Mouse (Mus musculus): ENCODE measurements around the gene Kcnmb3. TPM values are rescaled to one million over a fixed set of nuclear protein-coding genes. Genes with fewer than 3 reads are reported as not detected.
"Not testable (repeated sequence)": the region's sequence is repeated elsewhere in the genome, so short reads cannot be mapped to it uniquely, and the experiment has no call there.

Kcnmb3 gene
- polyA plus RNA-seq, 1 experiment, result not detected

DNA sequence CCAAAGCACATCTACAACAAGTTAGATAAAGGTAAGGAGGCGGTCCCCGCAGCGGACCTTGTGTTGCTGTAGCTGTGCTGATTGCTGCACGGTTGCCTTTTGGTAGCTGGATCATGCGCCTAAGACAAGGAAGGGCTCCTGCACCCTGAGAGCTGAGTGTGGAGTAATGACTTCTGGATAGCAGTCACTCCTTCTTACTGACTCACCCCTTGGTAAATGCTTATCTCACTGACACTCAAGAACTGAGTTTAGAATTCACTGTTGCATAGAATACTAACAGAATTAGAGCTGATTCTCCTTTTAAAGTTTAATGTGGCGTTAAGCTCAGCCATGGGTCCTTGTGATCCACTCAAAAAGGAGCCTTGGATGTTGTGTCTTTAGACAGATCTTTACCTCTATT lies 54.7 kb downstream of the Kcnmb3 start:
- H3K79me3 ChIP-seq (ENCODE audit: low read depth), result peaks cover 19% of the 10 kb centered on the region
- H3K4me3 ChIP-seq (ENCODE audit: insufficient read depth, poor library complexity, severe bottlenecking), result no peak overlapping the region
- H3ac ChIP-seq (ENCODE audit: control insufficient read depth, insufficient read length, low read depth), result no peak overlapping the region
- TF ChIP-seq MYOD1 (IDR thresholded peaks at IDR 0.05; ENCODE audit: control insufficient read depth, insufficient read length, low read depth), result no peak
- no peak for TF ChIP-seq CEBPB (IDR thresholded peaks at IDR 0.05; ENCODE audit: low read depth)
- no peak for TF ChIP-seq MYOG (IDR thresholded peaks at IDR 0.05; ENCODE audit: control insufficient read depth, extremely low read depth, insufficient read length)
- TF ChIP-seq CTCF (IDR thresholded peaks at IDR 0.05; ENCODE audit: control insufficient read depth, insufficient read depth, insufficient read length), result no peak
- TF ChIP-seq USF1 (IDR thresholded peaks at IDR 0.05; ENCODE audit: low read depth), result no peak
- TF ChIP-seq FOSL1 (IDR thresholded peaks at IDR 0.05; ENCODE audit: insufficient read depth, low read length, poor library complexity, severe bottlenecking), result no peak
- TF ChIP-seq MAX (IDR thresholded peaks at IDR 0.05), result no peak
- no peaks in the 10 kb centered on the region for H3K27me3 ChIP-seq (ENCODE audit: control insufficient read depth, insufficient read depth, insufficient read length)
- H3K79me2 ChIP-seq (ENCODE audit: control insufficient read depth, insufficient read depth), result peaks cover 38% of the 10 kb centered on the region
- H3K36me3 ChIP-seq (ENCODE audit: control insufficient read depth, insufficient read depth), result peaks cover 48% of the 10 kb centered on the region

DNA sequence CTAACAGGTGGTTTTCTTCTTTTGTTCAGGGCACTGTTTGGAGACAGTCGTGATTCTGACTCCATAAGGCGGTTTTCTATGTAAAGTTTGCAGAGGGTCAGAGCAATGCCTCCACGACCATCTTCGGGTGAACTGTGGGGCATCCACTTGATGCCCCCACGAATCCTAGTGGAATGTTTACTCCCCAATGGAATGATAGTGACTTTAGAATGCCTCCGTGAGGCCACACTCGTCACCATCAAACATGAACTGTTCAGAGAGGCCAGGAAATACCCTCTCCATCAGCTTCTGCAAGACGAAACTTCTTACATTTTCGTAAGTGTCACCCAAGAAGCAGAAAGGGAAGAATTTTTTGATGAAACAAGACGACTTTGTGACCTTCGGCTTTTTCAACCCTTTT lies 55.9 kb downstream of the Kcnmb3 start:
- Histone ChIP-seq H3K27me3 (ENCODE audit: control insufficient read depth, insufficient read depth, insufficient read length) (no peaks in the 10 kb centered on the region), H3K79me3 (ENCODE audit: low read depth) (peaks cover 27% of the 10 kb centered on the region), H3K36me3 (ENCODE audit: control insufficient read depth, insufficient read depth) (peaks cover 37% of the 10 kb centered on the region), H3ac (ENCODE audit: control insufficient read depth, insufficient read length, low read depth) (no peak overlapping the region), H3K79me2 (ENCODE audit: control insufficient read depth, insufficient read depth) (peaks cover 50% of the 10 kb centered on the region), H3K4me3 (ENCODE audit: insufficient read depth, poor library complexity, severe bottlenecking) (no peak overlapping the region)
- TF ChIP-seq CTCF (IDR thresholded peaks at IDR 0.05; ENCODE audit: control insufficient read depth, insufficient read depth, insufficient read length) (no peak), MAX (IDR thresholded peaks at IDR 0.05) (no peak), MYOD1 (IDR thresholded peaks at IDR 0.05; ENCODE audit: control insufficient read depth, insufficient read length, low read depth) (no peak), CEBPB (IDR thresholded peaks at IDR 0.05; ENCODE audit: low read depth) (no peak), FOSL1 (IDR thresholded peaks at IDR 0.05; ENCODE audit: insufficient read depth, low read length, poor library complexity, severe bottlenecking) (no peak), USF1 (IDR thresholded peaks at IDR 0.05; ENCODE audit: low read depth) (no peak), MYOG (IDR thresholded peaks at IDR 0.05; ENCODE audit: control insufficient read depth, extremely low read depth, insufficient read length) (no peak)

GRCm38 (mm10) chr3:32434016-32434415 lies 58.0 kb downstream of the Kcnmb3 start:
- H3K4me3 ChIP-seq (ENCODE audit: insufficient read depth, poor library complexity, severe bottlenecking), result no peak overlapping the region
- H3K79me2 ChIP-seq (ENCODE audit: control insufficient read depth, insufficient read depth), result peaks cover 70% of the 10 kb centered on the region
- H3K79me3 ChIP-seq (ENCODE audit: low read depth), result peaks cover 45% of the 10 kb centered on the region
- H3ac ChIP-seq (ENCODE audit: control insufficient read depth, insufficient read length, low read depth), result no peak overlapping the region
- peaks cover 19% of the 10 kb centered on the region for H3K36me3 ChIP-seq (ENCODE audit: control insufficient read depth, insufficient read depth)
- no peaks in the 10 kb centered on the region for H3K27me3 ChIP-seq (ENCODE audit: control insufficient read depth, insufficient read depth, insufficient read length)
- TF ChIP-seq CTCF (IDR thresholded peaks at IDR 0.05; ENCODE audit: control insufficient read depth, insufficient read depth, insufficient read length) (no peak), MYOG (IDR thresholded peaks at IDR 0.05; ENCODE audit: control insufficient read depth, extremely low read depth, insufficient read length) (no peak), USF1 (IDR thresholded peaks at IDR 0.05; ENCODE audit: low read depth) (no peak), FOSL1 (IDR thresholded peaks at IDR 0.05; ENCODE audit: insufficient read depth, low read length, poor library complexity, severe bottlenecking) (no peak), CEBPB (IDR thresholded peaks at IDR 0.05; ENCODE audit: low read depth) (no peak), MAX (IDR thresholded peaks at IDR 0.05) (no peak), MYOD1 (IDR thresholded peaks at IDR 0.05; ENCODE audit: control insufficient read depth, insufficient read length, low read depth) (no peak)

DNA sequence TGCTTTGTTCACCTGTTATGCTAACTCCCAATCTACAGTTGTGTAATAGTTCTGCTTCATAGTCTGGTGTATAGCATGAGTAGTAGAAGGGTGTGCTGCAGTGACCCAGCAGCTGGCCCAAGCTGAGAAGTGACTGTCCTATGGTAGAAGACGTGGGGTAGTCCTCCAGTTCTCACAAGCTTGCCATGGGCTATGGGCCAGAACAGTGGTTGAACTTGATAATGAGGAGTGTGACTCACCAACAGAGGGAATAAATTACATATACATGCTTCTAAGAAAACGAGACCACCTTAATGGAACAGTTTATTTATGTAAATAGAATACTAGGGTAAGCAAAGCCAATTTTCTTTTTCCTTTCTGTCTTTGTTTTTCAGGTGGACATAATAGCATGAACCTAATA lies 61.6 kb downstream of the Kcnmb3 start:
- no peaks in the 10 kb centered on the region for H3K27me3 ChIP-seq (ENCODE audit: control insufficient read depth, insufficient read depth, insufficient read length)
- peaks cover 99% of the 10 kb centered on the region for H3K79me2 ChIP-seq (ENCODE audit: control insufficient read depth, insufficient read depth)
- TF ChIP-seq MYOG (IDR thresholded peaks at IDR 0.05; ENCODE audit: control insufficient read depth, extremely low read depth, insufficient read length), result no peak
- no peak for TF ChIP-seq FOSL1 (IDR thresholded peaks at IDR 0.05; ENCODE audit: insufficient read depth, low read length, poor library complexity, severe bottlenecking)
- TF ChIP-seq MAX (IDR thresholded peaks at IDR 0.05), result no peak
- no peak for TF ChIP-seq CEBPB (IDR thresholded peaks at IDR 0.05; ENCODE audit: low read depth)
- no peak for TF ChIP-seq USF1 (IDR thresholded peaks at IDR 0.05; ENCODE audit: low read depth)
- TF ChIP-seq MYOD1 (IDR thresholded peaks at IDR 0.05; ENCODE audit: control insufficient read depth, insufficient read length, low read depth), result no peak
- TF ChIP-seq CTCF (IDR thresholded peaks at IDR 0.05; ENCODE audit: control insufficient read depth, insufficient read depth, insufficient read length), result no peak
- H3K4me3 ChIP-seq (ENCODE audit: insufficient read depth, poor library complexity, severe bottlenecking), result no peak overlapping the region
- no peaks in the 10 kb centered on the region for H3K36me3 ChIP-seq (ENCODE audit: control insufficient read depth, insufficient read depth)
- peaks cover 66% of the 10 kb centered on the region for H3K79me3 ChIP-seq (ENCODE audit: low read depth)
- no peak overlapping the region for H3ac ChIP-seq (ENCODE audit: control insufficient read depth, insufficient read length, low read depth)

GRCm38 (mm10) chr3:32429351-32429750 lies 62.7 kb downstream of the Kcnmb3 start:
- Histone ChIP-seq H3K79me3 (ENCODE audit: low read depth) (peaks cover 66% of the 10 kb centered on the region), H3K79me2 (ENCODE audit: control insufficient read depth, insufficient read depth) (peaks cover 99% of the 10 kb centered on the region)
- not testable (repeated sequence) for H3ac ChIP-seq (ENCODE audit: control insufficient read depth, insufficient read length, low read depth); H3K4me3 ChIP-seq (ENCODE audit: insufficient read depth, poor library complexity, severe bottlenecking); H3K36me3 ChIP-seq (ENCODE audit: control insufficient read depth, insufficient read depth); H3K27me3 ChIP-seq (ENCODE audit: control insufficient read depth, insufficient read depth, insufficient read length)

- H3K79me2 ChIP-seq (ENCODE audit: control insufficient read depth, insufficient read depth), result peaks cover 99% of the 10 kb centered on the region
- no peak overlapping the region for H3ac ChIP-seq (ENCODE audit: control insufficient read depth, insufficient read length, low read depth)
- TF ChIP-seq USF1 (IDR thresholded peaks at IDR 0.05; ENCODE audit: low read depth), result no peak
- TF ChIP-seq MAX (IDR thresholded peaks at IDR 0.05), result no peak
- no peak for TF ChIP-seq MYOD1 (IDR thresholded peaks at IDR 0.05; ENCODE audit: control insufficient read depth, insufficient read length, low read depth)
- no peak for TF ChIP-seq CEBPB (IDR thresholded peaks at IDR 0.05; ENCODE audit: low read depth)
- TF ChIP-seq CTCF (IDR thresholded peaks at IDR 0.05; ENCODE audit: control insufficient read depth, insufficient read depth, insufficient read length), result no peak
- H3K36me3 ChIP-seq (ENCODE audit: control insufficient read depth, insufficient read depth), result no peaks in the 10 kb centered on the region
- no peak overlapping the region for H3K4me3 ChIP-seq (ENCODE audit: insufficient read depth, poor library complexity, severe bottlenecking)
- H3K27me3 ChIP-seq (ENCODE audit: control insufficient read depth, insufficient read depth, insufficient read length), result no peaks in the 10 kb centered on the region
- H3K79me3 ChIP-seq (ENCODE audit: low read depth), result peaks cover 69% of the 10 kb centered on the region
Observed at GRCm38 (mm10) chr3:32428921-32429320, 63.1 kb downstream of the Kcnmb3 start.

All from C2C12 (cell line).